ENCODE assay signal across 8 mouse cellular contexts in the genomic region with DNA sequence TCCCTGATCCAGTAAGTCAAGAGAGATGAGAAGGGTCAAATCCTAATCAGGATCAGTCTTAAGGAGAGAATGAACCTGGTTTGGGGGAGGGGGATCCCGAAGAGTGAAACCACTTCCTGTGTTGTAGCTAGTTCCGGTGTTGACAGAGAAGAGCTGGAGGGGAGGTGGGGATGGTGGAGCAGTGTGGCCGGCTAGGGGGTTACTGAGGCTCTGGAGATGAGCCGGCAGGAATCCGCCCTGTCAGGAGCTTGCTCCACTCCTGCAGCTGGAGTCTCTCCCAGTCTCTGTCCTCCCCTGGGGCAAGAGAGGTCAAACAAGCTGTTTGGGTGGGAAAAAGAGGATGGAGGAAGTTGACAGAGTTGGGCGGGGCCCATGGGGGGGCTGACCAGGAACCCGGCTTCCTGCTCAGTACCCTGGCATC. TPM values are rescaled to one million over a fixed set of nuclear protein-coding genes. Genes with fewer than 3 reads are reported as not detected.
DNase-seq lines count a peak whose midpoint lies in the region; ATAC-seq lines count a peak whose summit lies in the region.

A gene (plus strand): TSS at position 126 of the 421 bp plus-strand sequence.

- DNase-seq in ovary, postnatal 14 days (ENCODE audit: low spot score): peak; percentile 51
- no peak for DNase-seq in ovary, postnatal 10 days (ENCODE audit: low spot score)
- peak; percentile 65 to 76 for DNase-seq in heart, postnatal 36 days
- DNase-seq in thymus, adult 18-20 months: peak; percentile 54 to 78

- WGBS in embryonic facial prominence, embryonic 15.5 days: 14% methylated on average over 7 of the region's 7 CpGs
- 28% methylated on average over 7 of the region's 7 CpGs for WGBS in limb, embryonic 13.5 days
- 30% methylated on average over 7 of the region's 7 CpGs for WGBS in midbrain, embryonic 13.5 days

- intact Hi-C loops in heart, postnatal 36 days (cut with DNase I): no loop called here

- H3K4me2 ChIP-seq in embryonic facial prominence, embryonic 15.5 days (replicated peaks): peak within 1 kb of the TSS; percentile 78
- peak within 1 kb of the TSS; percentile 98 for H3K4me2 ChIP-seq in limb, embryonic 13.5 days (replicated peaks)
- peak within 1 kb of the TSS; percentile 96 for H3K4me2 ChIP-seq in midbrain, embryonic 13.5 days (replicated peaks)

- H3K27ac ChIP-seq in embryonic facial prominence, embryonic 15.5 days (replicated peaks): peak within 1 kb of the TSS; percentile 98
- peak within 1 kb of the TSS; percentile 98 for H3K27ac ChIP-seq in limb, embryonic 13.5 days
- peak within 1 kb of the TSS; percentile 99 for H3K27ac ChIP-seq in midbrain, embryonic 13.5 days

- no peaks in the 10 kb centered on the region for H3K9me3 ChIP-seq in embryonic facial prominence, embryonic 15.5 days (replicated peaks)
- no peaks in the 10 kb centered on the region for H3K9me3 ChIP-seq in limb, embryonic 13.5 days
- no peaks in the 10 kb centered on the region for H3K9me3 ChIP-seq in midbrain, embryonic 13.5 days

- no peak for ATAC-seq in embryonic facial prominence, embryonic 15.5 days (ENCODE audit: insufficient number of reproducible peaks, low FRiP score, low TSS enrichment, low read depth)
- no peak for ATAC-seq in limb, embryonic 13.5 days (ENCODE audit: low FRiP score, low read depth)
- no peak for ATAC-seq in midbrain, embryonic 13.5 days
- ATAC-seq in erythroid progenitor cell, adult 5-6 weeks (replicated peaks; ENCODE audit: low FRiP score, poor library complexity, severe bottlenecking): no peak

- no peaks in the 10 kb centered on the region for H3K27me3 ChIP-seq in embryonic facial prominence, embryonic 15.5 days
- no peaks in the 10 kb centered on the region for H3K27me3 ChIP-seq in limb, embryonic 13.5 days
- no peaks in the 10 kb centered on the region for H3K27me3 ChIP-seq in midbrain, embryonic 13.5 days

- peak within 1 kb of the TSS; percentile 16; the same call in 1 of the 2 replicates for H3K4me3 ChIP-seq in embryonic facial prominence, embryonic 15.5 days (replicated peaks)
- peak within 1 kb of the TSS; percentile 91; the same call in 1 of the 2 replicates for H3K4me3 ChIP-seq in limb, embryonic 13.5 days
- H3K4me3 ChIP-seq in midbrain, embryonic 13.5 days (replicated peaks): no peak within 1 kb of the TSS

- H3K36me3 ChIP-seq in embryonic facial prominence, embryonic 15.5 days: peaks cover 4% of the 10 kb centered on the region
- peaks cover 8% of the 10 kb centered on the region for H3K36me3 ChIP-seq in limb, embryonic 13.5 days
- peaks cover 2% of the 10 kb centered on the region for H3K36me3 ChIP-seq in midbrain, embryonic 13.5 days

- no peak within 1 kb of the TSS for H3K9ac ChIP-seq in embryonic facial prominence, embryonic 15.5 days
- no peak within 1 kb of the TSS for H3K9ac ChIP-seq in limb, embryonic 13.5 days
- H3K9ac ChIP-seq in midbrain, embryonic 13.5 days (replicated peaks): 0 out of 2 replicates have a peak within 1 kb of the TSS, but pooled peaks have one; percentile 32

- H3K4me1 ChIP-seq in embryonic facial prominence, embryonic 15.5 days: peaks cover 67% of the 10 kb centered on the region
- peaks cover 64% of the 10 kb centered on the region for H3K4me1 ChIP-seq in limb, embryonic 13.5 days
- H3K4me1 ChIP-seq in midbrain, embryonic 13.5 days (replicated peaks): peaks cover 76% of the 10 kb centered on the region

RNA-seq across cellular contexts. Expression of the gene that starts here (rescaled TPM):
- polyA plus RNA-seq in embryonic facial prominence, embryonic 15.5 days (2015; fragmentation: Nextera tagmentation; extraction: Ambion mirVana): 8.5 and 9.7 TPM in 2 replicates
- 1 to 10 TPM; 4.7 to 4.8 TPM for total RNA-seq in heart, postnatal 36 days (2021)
- polyA plus RNA-seq in limb, embryonic 13.5 days (2015; fragmentation: Nextera tagmentation; extraction: Ambion mirVana): 4.0 and 5.8 TPM in 2 replicates
- 2.8 and 3.4 TPM in 2 replicates for polyA plus RNA-seq in midbrain, embryonic 13.5 days (2015; fragmentation: Nextera tagmentation; extraction: Ambion mirVana)
- total RNA-seq in erythroid progenitor cell, adult 5-6 weeks (2015; ENCODE audit: low replicate concordance): 21.8 and 24.1 TPM in 2 replicates
- 4.9 and 22.2 TPM in 2 replicates for total RNA-seq in erythroid progenitor cell, adult 5-6 weeks (2017; ENCODE audit: low replicate concordance)
